10 mouse cellular contexts compared by ENCODE assay signal in genomic region chr11:108926345-108927092, GRCm38 (mm10). TPM values are rescaled to one million over a fixed set of nuclear protein-coding genes. Genes with fewer than 3 reads are reported as not detected.
DNase-seq lines count a peak whose midpoint lies in the region; ATAC-seq and TF ChIP-seq lines count a peak whose summit lies in the region.
"Had no signal": no experiment of that assay in that cellular context is flagged by ENCODE, and none has a peak within 500 bp of the region (broad histone marks: within the 10 kb centered on the region; RNA-seq: fewer than 3 reads in every experiment).

No protein-coding gene starts in this region.

- H3K27ac ChIP-seq in lung, embryonic 14.5 days (ENCODE audit: low read depth): peak overlapping the region; percentile 33; the same call in 1 of the 2 replicates
- peak overlapping the region; percentile 23 for H3K27ac ChIP-seq in hindbrain, postnatal 0 days
- 0 out of 2 replicates have a peak overlapping the region, but pooled peaks have one; percentile 11 for H3K27ac ChIP-seq in neural tube, embryonic 15.5 days (replicated peaks)

- H3K27me3 ChIP-seq in lung, embryonic 14.5 days (ENCODE audit: insufficient read depth, low read length): no peaks in the 10 kb centered on the region
- H3K27me3 ChIP-seq in hindbrain, postnatal 0 days (ENCODE audit: insufficient read depth, low read length): no peaks in the 10 kb centered on the region
- no peaks in the 10 kb centered on the region for H3K27me3 ChIP-seq in neural tube, embryonic 15.5 days (replicated peaks)

- no peaks in the 10 kb centered on the region for H3K9me3 ChIP-seq in lung, embryonic 14.5 days (ENCODE audit: low read depth, low read length)
- H3K9me3 ChIP-seq in hindbrain, postnatal 0 days (ENCODE audit: low read length): no peaks in the 10 kb centered on the region
- no peaks in the 10 kb centered on the region for H3K9me3 ChIP-seq in neural tube, embryonic 15.5 days (replicated peaks)

- peaks cover 24% of the 10 kb centered on the region for H3K4me1 ChIP-seq in lung, embryonic 14.5 days (ENCODE audit: insufficient read depth)
- peaks cover 54% of the 10 kb centered on the region for H3K4me1 ChIP-seq in hindbrain, postnatal 0 days (ENCODE audit: insufficient read depth, low read length)
- peaks cover 95% of the 10 kb centered on the region for H3K4me1 ChIP-seq in neural tube, embryonic 15.5 days

- TF ChIP-seq CTCF in lung, embryonic 14.5 days (IDR thresholded peaks at IDR 0.05; ENCODE audit: low read depth): no peak
- TF ChIP-seq CTCF in hindbrain, postnatal 0 days (IDR thresholded peaks at IDR 0.05; ENCODE audit: low read depth): no peak

- H3K9ac ChIP-seq in lung, embryonic 14.5 days: peak overlapping the region; percentile 9; the same call in 1 of the 2 replicates
- no peak overlapping the region for H3K9ac ChIP-seq in hindbrain, postnatal 0 days (replicated peaks; ENCODE audit: low read length)
- peak overlapping the region; percentile 26; the same call in 1 of the 2 replicates for H3K9ac ChIP-seq in neural tube, embryonic 15.5 days (replicated peaks)

- ATAC-seq in lung, embryonic 14.5 days (ENCODE audit: insufficient read depth): no peak
- ATAC-seq in hindbrain, postnatal 0 days: no peak
- ATAC-seq in neural tube, embryonic 15.5 days (ENCODE audit: low FRiP score): no peak
- ATAC-seq: intestine, postnatal 0 days had no signal

- WGBS in lung, embryonic 14.5 days: 42% methylated on average over 10 of the region's 10 CpGs
- 32% methylated on average over 10 of the region's 10 CpGs for WGBS in hindbrain, postnatal 0 days
- WGBS in neural tube, embryonic 15.5 days: 39% methylated on average over 10 of the region's 10 CpGs

- H3K4me3 ChIP-seq in lung, embryonic 14.5 days (ENCODE audit: low read depth, low read length): 0 out of 2 replicates have a peak overlapping the region, but pooled peaks have one; percentile 1
- H3K4me3 ChIP-seq in hindbrain, postnatal 0 days (ENCODE audit: low read length): peak overlapping the region; percentile 10
- H3K4me3 ChIP-seq in neural tube, embryonic 15.5 days (replicated peaks): 0 out of 2 replicates have a peak overlapping the region, but pooled peaks have one; percentile 6
- H3K4me3 ChIP-seq: erythroblast, embryonic 14.5 days had no signal

- H3K36me3 ChIP-seq in lung, embryonic 14.5 days (ENCODE audit: insufficient read depth): peaks cover 58% of the 10 kb centered on the region
- peaks cover 3% of the 10 kb centered on the region; the same call in 1 of the 2 replicates for H3K36me3 ChIP-seq in hindbrain, postnatal 0 days (ENCODE audit: insufficient read depth, low read length)
- peaks cover 4% of the 10 kb centered on the region; the same call in 1 of the 2 replicates for H3K36me3 ChIP-seq in neural tube, embryonic 15.5 days

- peak; percentile 53 to 62 for DNase-seq in cerebellum, postnatal 10 days
- DNase-seq in cerebellum, postnatal 36 days: no peak
- DNase-seq in lung, embryonic 14.5 days: no peak
- no peak for DNase-seq in lung, postnatal 10 days
- DNase-seq in hindbrain, postnatal 0 days (ENCODE audit: low spot score): no peak
- DNase-seq in cerebellum, postnatal 4 days (ENCODE audit: low spot score in 2 of 2): no peak
- no peak for DNase-seq in urinary bladder, adult 2 months (ENCODE audit: low spot score)

- H3K4me2 ChIP-seq in lung, embryonic 14.5 days: peak overlapping the region; percentile 84
- H3K4me2 ChIP-seq in hindbrain, postnatal 0 days (ENCODE audit: low read depth, low read length): peak overlapping the region; percentile 93
- peak overlapping the region; percentile 92 for H3K4me2 ChIP-seq in neural tube, embryonic 15.5 days

RNA-seq across cellular contexts. Expression of gene Axin2, which starts 6.4 kb away (rescaled TPM):
- polyA plus RNA-seq in lung, embryonic 14.5 days (2014; fragmentation: Nextera tagmentation; extraction: Ambion mirVana): 13.0 and 15.5 TPM in 2 replicates
- total RNA-seq in hindbrain, postnatal 0 days (2014; rRNA removed): 31.8 and 38.0 TPM in 2 replicates
- 5.9 and 6.0 TPM in 2 replicates for polyA plus RNA-seq in hindbrain, postnatal 0 days (2015; fragmentation: Nextera tagmentation; extraction: Ambion mirVana)
- 6.1 and 6.3 TPM in 2 replicates for polyA plus RNA-seq in neural tube, embryonic 15.5 days (2015; fragmentation: Nextera tagmentation; extraction: Ambion mirVana)
- 11.3 and 12.4 TPM in 2 replicates for polyA plus RNA-seq in urinary bladder, adult 2 months (2012; rRNA removed)

Comparison
In these comparisons a context has a peak if more than half of its experiments do, and no peak if none do; other contexts are left out.
1. DNase-seq: peak in cerebellum, postnatal 10 days (2 of 2); none in cerebellum, postnatal 36 days (0 of 2), lung, embryonic 14.5 days (single experiment), lung, postnatal 10 days (single experiment), hindbrain, postnatal 0 days (single experiment), cerebellum, postnatal 4 days (0 of 2) and urinary bladder, adult 2 months (single experiment).
2. Peak in every context shown above with its lines, with median percentiles within 50 percentile points of each other: H3K27ac ChIP-seq, H3K4me2 ChIP-seq and H3K4me3 ChIP-seq.